Mouse (Mus musculus) heart, embryonic 10.5 days (tissue): ENCODE data around the gene Srgap3. TPM values are rescaled to one million over a fixed set of nuclear protein-coding genes. Genes with fewer than 3 reads are reported as not detected.

ENCODE experiments used
- DNase-seq: peaks from one replicate; pipeline ENCODE4 v3.0.0-alpha.2; 2017; ENCODE audit warnings: low spot score
- H3K27ac ChIP-seq: fragments of 300-500 bp; sonication (generic); 2 replicates; pipeline ENCODE4 v1.5.1; 2016; ENCODE audit warnings: mild to moderate bottlenecking
- H3K27me3 ChIP-seq: fragments of 300-500 bp; sonication (generic); 2 replicates; pipeline ENCODE4 v1.6.1; 2016; ENCODE audit warnings: mild to moderate bottlenecking; ENCODE audit not compliant: poor library complexity, insufficient read depth, severe bottlenecking
- H3K36me3 ChIP-seq: fragments of 300-500 bp; sonication (generic); 2 replicates; pipeline ENCODE4 v1.6.1; 2016; ENCODE audit warnings: mild to moderate bottlenecking, moderate library complexity
- H3K4me1 ChIP-seq: fragments of 300-500 bp; sonication (generic); 2 replicates; pipeline ENCODE4 v1.6.1; 2016; ENCODE audit warnings: mild to moderate bottlenecking
- H3K4me3 ChIP-seq: fragments of 300-500 bp; sonication (generic); 2 replicates; pipeline ENCODE4 v1.5.1; 2016; ENCODE audit warnings: mild to moderate bottlenecking, moderate library complexity
- H3K9me3 ChIP-seq: fragments of 300-500 bp; sonication (generic); 2 replicates; pipeline ENCODE4 v1.6.1; 2016; ENCODE audit warnings: mild to moderate bottlenecking, moderate library complexity
- WGBS: fragments of 180-500 bp; shearing (Covaris S2); methylation state at CpG from one replicate; pipeline ENCODE4 v1.1.7; 2016; 5-methylcytosine and 5-hydroxymethylcytosine counted together
- polyA plus RNA-seq: library from polyadenylated mRNA; unstranded; fragments of >200 nt; fragmentation: Nextera tagmentation; extraction: Ambion mirVana; gene quantifications from 2 replicates; pipeline ENCODE4 v1.2.1, GENCODE M21; 2016

The Srgap3 gene
- polyA plus RNA-seq, 1 experiment from 2014 or later: 1.4 TPM

- no peaks in the 10 kb centered on the region; the same call in 1 of the 2 replicates for H3K27me3 ChIP-seq
- no peaks in the 10 kb centered on the region for H3K4me1 ChIP-seq
- DNase-seq: no peak
- 78% methylated on average over 8 of the region's 8 CpGs for WGBS
- no peaks in the 10 kb centered on the region for H3K36me3 ChIP-seq
- H3K27ac ChIP-seq: no peak overlapping the region
- no peak overlapping the region for H3K4me3 ChIP-seq
- no peaks in the 10 kb centered on the region; the same call in 1 of the 2 replicates for H3K9me3 ChIP-seq
Observed at GRCm38 (mm10) chr6:112920619-112921195, 26.4 kb downstream of the Srgap3 start.

DNA sequence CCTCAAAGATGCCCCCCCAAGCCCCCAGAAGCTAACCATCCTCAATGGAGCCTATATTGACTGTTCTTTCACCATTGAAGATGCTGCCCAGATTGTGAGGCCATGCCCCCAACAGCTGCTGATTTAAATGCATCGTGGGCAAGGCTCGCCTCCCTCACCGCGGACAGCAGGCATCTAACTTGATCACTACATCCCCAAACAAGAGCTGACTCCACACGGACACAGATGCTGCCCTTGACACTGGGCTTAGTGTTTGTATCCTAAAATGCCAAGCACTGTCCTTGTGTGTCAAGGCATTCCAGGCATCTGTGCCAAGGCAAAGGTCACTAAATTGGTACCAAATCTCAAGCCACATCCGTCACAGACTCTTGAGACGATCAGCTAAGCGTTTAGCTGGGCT lies 29.3 kb downstream of the Srgap3 start:
- WGBS: 88% methylated on average over 8 of the region's 8 CpGs
- no peak overlapping the region for H3K27ac ChIP-seq
- no peak overlapping the region for H3K4me3 ChIP-seq
- no peaks in the 10 kb centered on the region for H3K36me3 ChIP-seq
- H3K27me3 ChIP-seq: no peaks in the 10 kb centered on the region
- DNase-seq: no peak
- H3K4me1 ChIP-seq: no peaks in the 10 kb centered on the region
- H3K9me3 ChIP-seq: no peaks in the 10 kb centered on the region; the same call in 1 of the 2 replicates

DNA sequence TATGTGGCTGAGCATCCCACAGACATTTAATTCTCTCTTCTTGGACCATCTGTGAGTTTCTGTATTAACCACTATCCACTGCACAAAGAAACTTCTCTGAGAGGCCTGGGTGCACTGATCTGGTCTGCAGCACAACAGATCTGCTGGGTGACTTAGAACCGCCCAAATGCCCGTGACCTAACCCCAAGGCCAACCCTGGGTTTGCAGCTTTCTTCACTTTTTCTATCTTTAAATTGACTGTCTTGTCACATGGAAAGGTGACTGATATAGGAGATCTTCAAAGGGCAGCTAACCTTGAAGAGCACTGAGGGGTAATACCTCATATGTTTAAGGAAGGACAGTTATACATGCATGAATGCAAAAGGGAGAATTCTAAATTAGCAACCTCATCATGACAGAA lies 30.8 kb downstream of the Srgap3 start:
- 87% methylated on average over 2 of the region's 2 CpGs for WGBS
- no peaks in the 10 kb centered on the region for H3K36me3 ChIP-seq
- H3K27ac ChIP-seq: no peak overlapping the region
- H3K27me3 ChIP-seq: no peaks in the 10 kb centered on the region
- H3K4me1 ChIP-seq: no peaks in the 10 kb centered on the region
- DNase-seq: no peak
- H3K4me3 ChIP-seq: no peak overlapping the region
- H3K9me3 ChIP-seq: no peaks in the 10 kb centered on the region

DNA sequence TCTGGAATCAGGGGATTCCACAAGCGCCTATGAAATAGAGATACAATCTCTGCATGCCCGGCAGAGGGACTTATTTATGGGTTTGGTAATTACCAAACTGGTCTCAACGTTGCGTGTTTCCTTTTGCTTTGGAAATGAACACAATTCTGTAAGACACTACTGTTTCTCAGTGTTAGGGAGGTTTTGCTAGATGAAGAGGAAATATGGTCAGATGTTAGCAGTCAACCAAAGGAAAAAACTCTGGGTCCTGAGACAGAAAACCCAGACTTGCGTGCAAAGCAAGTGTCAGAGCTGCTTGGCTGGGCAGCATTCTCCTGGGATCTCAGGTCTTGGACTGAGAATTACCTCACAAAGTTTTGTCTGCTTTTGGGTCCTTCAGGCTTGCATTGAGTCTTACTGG lies 34.5 kb downstream of the Srgap3 start:
- WGBS: 84% methylated on average over 5 of the region's 5 CpGs
- Histone ChIP-seq H3K4me1 (peaks cover 7% of the 10 kb centered on the region), H3K4me3 (no peak overlapping the region), H3K36me3 (no peaks in the 10 kb centered on the region), H3K27me3 (no peaks in the 10 kb centered on the region), H3K9me3 (no peaks in the 10 kb centered on the region), H3K27ac (no peak overlapping the region)
- DNase-seq: no peak

DNA sequence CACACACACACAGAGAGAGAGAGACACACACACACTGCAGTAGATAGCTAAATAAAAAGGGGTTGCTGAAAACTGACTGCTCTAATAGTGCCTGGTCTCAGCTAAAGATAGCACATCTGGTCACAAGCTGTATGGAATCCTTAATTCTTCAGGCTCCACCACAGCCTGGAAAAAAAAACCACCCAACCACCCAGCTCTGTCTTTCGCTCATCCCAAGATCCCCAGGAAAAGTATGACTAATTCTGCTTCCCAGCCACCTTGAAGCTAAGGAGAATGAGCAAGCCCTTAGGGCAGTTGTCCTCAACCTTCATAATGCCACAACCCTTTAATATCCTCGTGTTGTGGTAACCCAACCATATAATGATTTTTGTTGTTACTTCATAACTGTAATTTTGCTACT lies 37.4 kb downstream of the Srgap3 start:
- Histone ChIP-seq H3K9me3 (no peaks in the 10 kb centered on the region), H3K4me1 (peaks cover 10% of the 10 kb centered on the region), H3K36me3 (no peaks in the 10 kb centered on the region), H3K27me3 (no peaks in the 10 kb centered on the region), H3K27ac (no peak overlapping the region), H3K4me3 (no peak overlapping the region)
- no peak for DNase-seq
- WGBS: 71% methylated on average over 2 of the region's 2 CpGs

DNA sequence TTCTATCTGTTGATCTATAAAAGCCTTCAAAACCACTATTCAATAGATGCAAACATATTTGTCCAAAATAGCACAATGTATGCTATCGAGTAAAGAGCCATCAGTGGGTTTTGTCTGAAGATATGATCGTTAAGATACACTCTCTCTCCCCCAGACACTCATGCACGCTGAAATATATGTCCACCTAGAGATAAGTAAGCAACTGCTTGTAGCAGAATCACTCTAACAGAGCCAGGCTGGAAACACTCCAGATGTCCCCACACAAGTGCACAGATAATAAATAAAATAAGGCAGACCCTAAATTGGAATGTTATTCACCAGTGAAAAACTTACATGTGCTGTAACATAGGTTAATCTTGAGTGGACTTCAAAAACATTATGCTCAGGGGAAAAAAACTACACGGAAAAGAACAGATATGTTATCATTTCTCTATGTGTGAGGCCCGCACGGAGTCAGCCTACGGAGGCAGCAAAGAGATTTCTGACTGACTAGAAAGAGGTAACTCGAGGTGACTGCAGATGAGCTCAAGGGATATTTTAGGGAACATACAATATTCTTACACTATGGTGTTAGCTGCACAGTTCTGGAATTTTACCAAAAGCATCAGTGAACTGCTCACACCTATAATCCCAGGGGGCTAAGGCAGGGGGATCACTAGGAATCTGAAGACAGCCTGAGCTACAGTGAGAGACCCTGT lies 39.0 kb downstream of the Srgap3 start:
- H3K27me3 ChIP-seq: no peaks in the 10 kb centered on the region
- H3K27ac ChIP-seq: no peak overlapping the region
- no peak overlapping the region for H3K4me3 ChIP-seq
- 31% methylated on average over 8 of the region's 8 CpGs for WGBS
- DNase-seq: no peak
- peaks cover 14% of the 10 kb centered on the region for H3K4me1 ChIP-seq
- no peaks in the 10 kb centered on the region for H3K36me3 ChIP-seq
- H3K9me3 ChIP-seq: no peaks in the 10 kb centered on the region

DNA sequence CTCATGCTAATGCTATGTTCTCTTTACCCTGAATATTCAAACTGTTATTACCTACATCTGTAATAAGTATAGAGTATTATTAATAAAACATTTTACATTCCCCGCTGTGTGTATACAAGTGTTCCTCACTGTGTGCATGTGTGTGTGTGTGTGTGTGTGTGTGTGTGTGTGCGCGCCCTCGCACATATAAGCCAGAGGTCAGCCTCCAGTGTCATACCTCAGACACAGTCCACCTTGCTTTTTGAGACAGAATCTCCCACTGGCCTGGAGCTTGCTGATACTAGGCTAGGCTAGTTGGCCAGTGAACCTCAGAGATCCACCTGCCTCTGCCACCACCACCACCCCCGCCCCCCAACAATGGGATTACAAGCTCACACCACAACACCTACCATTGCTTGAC lies 43.3 kb downstream of the Srgap3 start:
- peaks cover 10% of the 10 kb centered on the region; the same call in 1 of the 2 replicates for H3K27me3 ChIP-seq
- H3K4me1 ChIP-seq: peaks cover 29% of the 10 kb centered on the region
- WGBS: 95% methylated on average over 5 of the region's 5 CpGs
- no peak overlapping the region for H3K4me3 ChIP-seq
- H3K9me3 ChIP-seq: no peaks in the 10 kb centered on the region
- H3K36me3 ChIP-seq: no peaks in the 10 kb centered on the region
- DNase-seq: no peak
- no peak overlapping the region for H3K27ac ChIP-seq

GRCm38 (mm10) chr6:112903226-112903625 lies 43.8 kb downstream of the Srgap3 start:
- no peak for DNase-seq
- Histone ChIP-seq H3K4me3 (no peak overlapping the region), H3K4me1 (peaks cover 26% of the 10 kb centered on the region), H3K27ac (no peak overlapping the region), H3K9me3 (no peaks in the 10 kb centered on the region), H3K27me3 (peaks cover 10% of the 10 kb centered on the region; the same call in 1 of the 2 replicates), H3K36me3 (no peaks in the 10 kb centered on the region)
- 11% methylated on average over 7 of the region's 7 CpGs for WGBS

GRCm38 (mm10) chr6:112902791-112903190 lies 44.3 kb downstream of the Srgap3 start:
- no peak for DNase-seq
- Histone ChIP-seq H3K27ac (no peak overlapping the region), H3K4me3 (no peak overlapping the region), H3K27me3 (peaks cover 10% of the 10 kb centered on the region; the same call in 1 of the 2 replicates), H3K36me3 (no peaks in the 10 kb centered on the region), H3K9me3 (no peaks in the 10 kb centered on the region), H3K4me1 (peaks cover 24% of the 10 kb centered on the region)
- WGBS: 11% methylated on average over 4 of the region's 4 CpGs

- DNase-seq: no peak
- WGBS: 89% methylated on average over 6 of the region's 6 CpGs
- Histone ChIP-seq H3K27me3 (peaks cover 17% of the 10 kb centered on the region; the same call in 1 of the 2 replicates), H3K9me3 (no peaks in the 10 kb centered on the region), H3K4me3 (no peak overlapping the region), H3K36me3 (no peaks in the 10 kb centered on the region), H3K4me1 (peaks cover 24% of the 10 kb centered on the region), H3K27ac (no peak overlapping the region)
Observed at GRCm38 (mm10) chr6:112900306-112900705, 46.8 kb downstream of the Srgap3 start.

DNA sequence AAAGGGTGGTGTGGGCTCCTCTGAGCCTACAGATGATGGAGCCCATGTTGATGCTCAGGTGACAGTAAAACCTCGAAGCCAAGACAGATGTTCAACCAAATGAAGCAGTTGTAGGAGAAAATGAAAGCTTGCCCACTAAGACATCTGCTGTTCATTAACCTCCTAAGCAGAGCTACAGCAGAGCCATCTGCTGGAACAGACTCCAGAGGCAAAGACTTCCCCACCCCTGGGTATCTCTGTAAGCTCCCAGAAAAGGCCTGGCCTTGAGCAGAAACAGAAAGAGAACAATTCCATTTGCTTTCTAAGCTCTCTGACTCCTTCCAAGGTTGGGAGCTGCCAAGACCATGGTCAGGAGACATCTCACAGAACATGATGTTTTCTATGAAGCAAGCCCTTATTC lies 47.4 kb downstream of the Srgap3 start:
- WGBS: 63% methylated on average over 1 of the region's 1 CpGs
- H3K4me3 ChIP-seq: no peak overlapping the region

GRCm38 (mm10) chr6:112899276-112899675 lies 47.8 kb downstream of the Srgap3 start:
- 89% methylated on average over 5 of the region's 5 CpGs for WGBS
- DNase-seq: no peak
- H3K4me3 ChIP-seq: no peak overlapping the region
- H3K27ac ChIP-seq: no peak overlapping the region
- no peaks in the 10 kb centered on the region for H3K36me3 ChIP-seq
- peaks cover 24% of the 10 kb centered on the region for H3K4me1 ChIP-seq
- no peaks in the 10 kb centered on the region for H3K9me3 ChIP-seq
- H3K27me3 ChIP-seq: peaks cover 27% of the 10 kb centered on the region

More for the DNA sequence above, 47.4 kb downstream of the Srgap3 start:
- H3K4me1 ChIP-seq: peaks cover 24% of the 10 kb centered on the region
- DNase-seq: no peak
- H3K36me3 ChIP-seq: no peaks in the 10 kb centered on the region
- H3K9me3 ChIP-seq: no peaks in the 10 kb centered on the region
- H3K27ac ChIP-seq: no peak overlapping the region
- H3K27me3 ChIP-seq: peaks cover 23% of the 10 kb centered on the region

GRCm38 (mm10) chr6:112898435-112898834 lies 48.6 kb downstream of the Srgap3 start:
- no peak overlapping the region for H3K27ac ChIP-seq
- H3K4me3 ChIP-seq: no peak overlapping the region
- peaks cover 24% of the 10 kb centered on the region for H3K4me1 ChIP-seq
- H3K9me3 ChIP-seq: no peaks in the 10 kb centered on the region
- no peaks in the 10 kb centered on the region for H3K36me3 ChIP-seq
- no peak for DNase-seq
- peaks cover 32% of the 10 kb centered on the region for H3K27me3 ChIP-seq
- 79% methylated on average over 4 of the region's 4 CpGs for WGBS
